Mouse (Mus musculus) liver, embryonic 11.5 days (tissue): ENCODE measurements around the gene Mrc2. TPM values are rescaled to one million over a fixed set of nuclear protein-coding genes. Genes with fewer than 3 reads are reported as not detected.

Source experiments
- ATAC-seq: fragments of 200-750 bp; cut with Nextera tagmentation; replicated peaks from 2 replicates; pipeline ENCODE4 v1.8.0; 2017; ENCODE audit warnings: moderate number of reproducible peaks, mild to moderate bottlenecking, moderate TSS enrichment, moderate library complexity; ENCODE audit not compliant: low FRiP score
- DNase-seq: peaks from one replicate; pipeline ENCODE4 v3.0.0-alpha.2; 2017; ENCODE audit warnings: low spot score
- H3K27ac ChIP-seq: fragments of 300-500 bp; sonication (generic); 2 replicates; pipeline ENCODE4 v1.5.1; 2014; ENCODE audit warnings: mild to moderate bottlenecking, low read depth, low read length, control low read depth
- H3K27me3 ChIP-seq: fragments of 300-500 bp; sonication (generic); replicated peaks from 2 replicates; pipeline ENCODE4 v1.6.1; 2014; ENCODE audit warnings: low read length, mixed read lengths; ENCODE audit not compliant: control insufficient read depth, insufficient read depth
- H3K36me3 ChIP-seq: fragments of 300-500 bp; sonication (generic); 2 replicates; pipeline ENCODE4 v1.6.1; 2014; ENCODE audit warnings: mild to moderate bottlenecking, low read length, moderate library complexity, mixed read lengths; ENCODE audit not compliant: control insufficient read depth, insufficient read depth
- H3K4me1 ChIP-seq: fragments of 300-500 bp; sonication (generic); replicated peaks from 2 replicates; pipeline ENCODE4 v1.6.1; 2014; ENCODE audit warnings: low read length, mixed read lengths; ENCODE audit not compliant: control insufficient read depth, insufficient read depth
- H3K4me2 ChIP-seq: fragments of 300-500 bp; sonication (generic); 2 replicates; pipeline ENCODE4 v1.6.1; 2014; ENCODE audit warnings: mild to moderate bottlenecking, control low read depth, moderate library complexity
- H3K4me3 ChIP-seq: fragments of 300-500 bp; sonication (generic); 2 replicates; pipeline ENCODE4 v1.5.1; 2014; ENCODE audit warnings: low read depth, low read length, control low read depth
- H3K9ac ChIP-seq: fragments of 300-500 bp; sonication (generic); 2 replicates; pipeline ENCODE4 v1.6.1; 2014; ENCODE audit warnings: low read depth, low read length, control low read depth
- H3K9me3 ChIP-seq: fragments of 300-500 bp; sonication (generic); 2 replicates; pipeline ENCODE4 v1.6.1; 2016; ENCODE audit warnings: low read length, inconsistent platforms, mixed read lengths; ENCODE audit not compliant: control insufficient read depth
- WGBS: fragments of 180-500 bp; shearing (Covaris S2); extraction: QIAGEN DNeasy Blood & Tissue Kit; methylation state at CpG from one replicate; pipeline ENCODE4 v1.1.7; 2014; 5-methylcytosine and 5-hydroxymethylcytosine counted together
- polyA plus RNA-seq: library from polyadenylated mRNA; unstranded; fragments of >200 nt; fragmentation: Nextera tagmentation; extraction: Ambion mirVana; gene quantifications from 2 replicates; pipeline ENCODE4 v1.2.1, GENCODE M21; 2014

Mrc2 gene
- polyA plus RNA-seq, 1 experiment from 2014 or later: 4.8 TPM

DNA sequence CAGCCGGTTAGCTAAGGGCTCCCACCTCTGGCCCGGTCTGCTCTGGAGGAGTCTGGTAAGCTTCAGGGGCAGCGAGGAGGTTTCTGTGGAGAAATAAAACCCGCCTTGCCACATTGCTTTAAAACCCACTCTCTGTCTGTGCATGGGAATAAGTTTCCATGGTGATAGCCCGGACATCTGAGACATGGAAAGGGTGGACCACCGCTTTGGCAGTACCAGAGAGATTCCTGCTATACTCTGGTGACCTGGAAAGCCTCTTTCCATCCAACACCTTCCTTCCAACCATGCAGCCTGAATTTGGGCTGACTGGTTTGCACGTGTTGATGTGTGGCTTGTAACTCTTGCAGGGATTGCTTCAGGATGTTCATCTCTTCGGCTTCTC, 21.2 kb downstream of the Mrc2 start:
- 62% methylated on average over 8 of the region's 8 CpGs for WGBS
- no peaks in the 10 kb centered on the region for H3K27me3 ChIP-seq
- ATAC-seq: no peak

DNA sequence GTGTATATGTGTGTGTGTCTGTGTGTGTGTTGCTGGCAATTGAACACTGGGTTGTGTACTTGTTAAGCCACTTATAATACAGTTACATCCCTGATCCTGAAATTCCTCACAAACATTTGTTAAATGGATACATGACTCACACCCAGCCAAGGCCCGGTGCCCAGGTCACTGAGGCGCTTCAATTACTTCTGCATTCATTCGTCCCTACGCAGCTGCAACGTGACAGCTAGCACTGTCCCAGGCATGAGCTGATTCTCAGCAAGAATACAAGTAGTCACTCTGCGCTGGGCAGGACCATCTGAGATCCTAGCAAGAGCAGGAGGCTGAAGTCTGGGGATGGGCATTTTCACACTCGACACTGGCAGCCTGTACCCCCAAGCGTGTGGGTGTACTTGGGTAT, 22.9 kb downstream of the Mrc2 start:
- Histone ChIP-seq H3K4me3 (no peak overlapping the region), H3K9ac (no peak overlapping the region), H3K4me1 (peaks cover 19% of the 10 kb centered on the region), H3K4me2 (no peak overlapping the region), H3K27me3 (no peaks in the 10 kb centered on the region), H3K36me3 (no peaks in the 10 kb centered on the region), H3K9me3 (no peaks in the 10 kb centered on the region), H3K27ac (no peak overlapping the region)
- ATAC-seq: no peak
- 82% methylated on average over 8 of the region's 8 CpGs for WGBS
- DNase-seq: no peak

More for the DNA sequence above, 21.2 kb downstream of the Mrc2 start:
- H3K27ac ChIP-seq: no peak overlapping the region
- no peak overlapping the region for H3K4me3 ChIP-seq
- peaks cover 19% of the 10 kb centered on the region for H3K4me1 ChIP-seq
- DNase-seq: no peak
- no peaks in the 10 kb centered on the region for H3K36me3 ChIP-seq
- no peaks in the 10 kb centered on the region for H3K9me3 ChIP-seq
- no peak overlapping the region for H3K9ac ChIP-seq
- no peak overlapping the region for H3K4me2 ChIP-seq

DNA sequence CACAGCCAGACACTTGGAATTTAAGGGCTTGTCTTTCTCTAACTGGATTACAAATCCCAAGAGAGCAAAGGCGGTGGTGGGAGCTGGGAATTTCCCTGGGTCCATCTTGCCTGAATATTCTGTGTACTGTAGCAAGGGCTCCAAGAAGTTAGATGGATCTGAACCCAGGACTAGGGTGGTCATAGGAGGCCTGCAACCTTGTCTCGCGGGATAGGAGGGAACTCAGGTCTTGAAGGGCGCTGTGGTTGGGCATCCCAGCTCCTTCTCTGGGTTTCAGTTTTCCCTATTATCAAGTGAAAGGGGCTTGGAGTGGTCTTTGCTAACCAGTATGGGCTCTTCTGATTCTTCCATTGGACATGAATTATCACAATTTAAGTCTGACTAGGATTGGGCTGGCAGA, 23.7 kb downstream of the Mrc2 start:
- no peak overlapping the region for H3K4me3 ChIP-seq
- H3K9me3 ChIP-seq: no peaks in the 10 kb centered on the region
- H3K36me3 ChIP-seq: no peaks in the 10 kb centered on the region
- WGBS: 86% methylated on average over 4 of the region's 4 CpGs
- H3K4me1 ChIP-seq: peaks cover 19% of the 10 kb centered on the region
- no peak overlapping the region for H3K4me2 ChIP-seq
- H3K9ac ChIP-seq: no peak overlapping the region
- H3K27me3 ChIP-seq: no peaks in the 10 kb centered on the region
- no peak for DNase-seq
- H3K27ac ChIP-seq: no peak overlapping the region
- ATAC-seq: no peak

GRCm38 (mm10) chr11:105317769-105318168, 25.3 kb downstream of the Mrc2 start:
- DNase-seq (no peak), ATAC-seq (no peak)
- no peak overlapping the region for H3K4me2 ChIP-seq
- no peaks in the 10 kb centered on the region for H3K27me3 ChIP-seq
- H3K9me3 ChIP-seq: no peaks in the 10 kb centered on the region
- WGBS: 87% methylated on average over 6 of the region's 6 CpGs
- H3K4me1 ChIP-seq: peaks cover 13% of the 10 kb centered on the region
- H3K9ac ChIP-seq: no peak overlapping the region
- no peak overlapping the region for H3K27ac ChIP-seq
- no peaks in the 10 kb centered on the region for H3K36me3 ChIP-seq
- no peak overlapping the region for H3K4me3 ChIP-seq

DNA sequence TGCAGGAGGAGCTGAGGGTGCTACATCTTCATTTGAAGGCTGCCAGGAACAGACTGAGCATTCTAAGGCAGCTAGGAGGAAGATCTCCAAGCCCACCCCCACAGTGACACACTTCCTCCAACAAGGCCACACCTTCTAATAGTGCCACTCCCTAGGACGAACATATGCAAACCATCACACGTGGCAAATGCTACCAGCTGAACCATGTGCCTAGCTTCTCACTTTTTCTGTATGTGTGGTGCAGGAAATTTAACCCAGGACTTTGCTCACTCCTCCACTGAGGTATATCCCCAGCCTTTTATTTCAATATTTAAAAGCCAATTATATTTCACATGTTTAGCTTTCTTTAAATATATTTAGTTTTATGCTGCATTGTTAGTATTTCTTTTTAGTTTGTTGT, 28.6 kb downstream of the Mrc2 start:
- no peaks in the 10 kb centered on the region for H3K9me3 ChIP-seq
- H3K4me3 ChIP-seq: no peak overlapping the region
- H3K27ac ChIP-seq: no peak overlapping the region
- no peaks in the 10 kb centered on the region for H3K4me1 ChIP-seq
- no peaks in the 10 kb centered on the region for H3K36me3 ChIP-seq
- no peak overlapping the region for H3K4me2 ChIP-seq
- no peak overlapping the region for H3K9ac ChIP-seq
- WGBS: 42% methylated on average over 2 of the region's 2 CpGs
- DNase-seq: no peak
- no peaks in the 10 kb centered on the region for H3K27me3 ChIP-seq
- ATAC-seq: no peak

DNA sequence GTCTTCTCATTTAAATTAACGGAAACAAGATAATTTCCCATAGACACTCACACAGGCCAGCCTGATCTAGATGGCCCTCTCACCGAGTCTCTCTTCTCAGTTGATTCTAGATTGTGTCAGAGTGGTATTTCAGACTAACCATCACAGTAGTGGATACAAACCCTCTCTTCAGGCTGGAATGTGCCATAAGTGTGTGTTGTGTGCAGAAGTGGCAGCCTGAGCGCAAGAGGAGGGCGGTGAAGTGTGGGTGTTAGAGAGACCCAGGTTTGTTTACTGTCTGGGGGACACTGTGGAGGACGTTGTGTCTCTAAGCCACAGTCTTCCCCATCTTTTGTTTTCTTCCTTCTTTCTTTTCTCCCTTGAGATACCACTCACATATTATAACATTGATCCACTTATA, 31.1 kb downstream of the Mrc2 start:
- 81% methylated on average over 5 of the region's 5 CpGs for WGBS
- no peaks in the 10 kb centered on the region for H3K36me3 ChIP-seq
- H3K9me3 ChIP-seq: no peaks in the 10 kb centered on the region
- H3K4me3 ChIP-seq: no peak overlapping the region
- DNase-seq: no peak
- H3K4me1 ChIP-seq: no peaks in the 10 kb centered on the region
- H3K27me3 ChIP-seq: no peaks in the 10 kb centered on the region
- no peak overlapping the region for H3K9ac ChIP-seq
- ATAC-seq: no peak
- H3K4me2 ChIP-seq: no peak overlapping the region
- H3K27ac ChIP-seq: no peak overlapping the region

- Histone ChIP-seq H3K27ac (no peak overlapping the region), H3K4me1 (no peaks in the 10 kb centered on the region), H3K4me2 (no peak overlapping the region), H3K27me3 (no peaks in the 10 kb centered on the region), H3K9me3 (no peaks in the 10 kb centered on the region), H3K4me3 (no peak overlapping the region), H3K36me3 (no peaks in the 10 kb centered on the region), H3K9ac (no peak overlapping the region)
- no peak for DNase-seq
- WGBS: 89% methylated on average over 3 of the region's 3 CpGs
- ATAC-seq: no peak
These were observed 34.7 kb downstream of the Mrc2 start for GRCm38 (mm10) chr11:105327101-105327500.

- Histone ChIP-seq H3K4me1 (no peaks in the 10 kb centered on the region), H3K36me3 (no peaks in the 10 kb centered on the region), H3K27ac (no peak overlapping the region), H3K9ac (no peak overlapping the region), H3K4me2 (no peak overlapping the region), H3K27me3 (no peaks in the 10 kb centered on the region), H3K4me3 (no peak overlapping the region), H3K9me3 (no peaks in the 10 kb centered on the region)
- WGBS: 70% methylated on average over 9 of the region's 9 CpGs
- DNase-seq (no peak), ATAC-seq (no peak)
These were observed 37.5 kb downstream of the Mrc2 start for GRCm38 (mm10) chr11:105329962-105330361.

DNA sequence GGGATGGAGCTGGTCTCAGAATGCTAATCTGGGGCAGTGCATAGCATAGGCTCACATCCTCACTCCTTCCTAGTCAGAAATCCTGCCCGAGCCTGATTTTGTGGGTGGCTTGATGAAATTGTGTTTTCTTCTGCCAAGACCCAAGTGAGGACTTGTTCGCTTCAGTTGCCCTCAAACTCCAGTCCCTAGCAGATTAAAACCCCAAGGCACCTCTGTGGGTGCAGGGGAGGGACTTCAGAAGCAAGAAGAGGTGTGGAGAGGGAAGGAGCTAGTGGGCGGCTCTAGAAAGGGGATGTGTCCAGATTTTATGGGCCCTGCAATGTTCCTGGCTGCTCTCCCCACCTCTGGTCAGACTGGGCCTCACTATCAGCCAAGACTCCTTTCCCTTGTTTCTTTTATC, 38.7 kb downstream of the Mrc2 start:
- WGBS: 77% methylated on average over 3 of the region's 3 CpGs
- Histone ChIP-seq H3K27ac (no peak overlapping the region), H3K4me1 (no peaks in the 10 kb centered on the region), H3K4me3 (no peak overlapping the region), H3K27me3 (no peaks in the 10 kb centered on the region), H3K4me2 (no peak overlapping the region), H3K9ac (no peak overlapping the region), H3K36me3 (no peaks in the 10 kb centered on the region), H3K9me3 (no peaks in the 10 kb centered on the region)
- ATAC-seq (no peak), DNase-seq (no peak)
